Mouse (Mus musculus): Measurements from ENCODE around the gene Mlh1. TPM values are rescaled to one million over a fixed set of nuclear protein-coding genes. Genes with fewer than 3 reads are reported as not detected.

Gene Mlh1
- polyA plus RNA-seq, 1 experiment from 2014 or later, result 38.5 TPM

DNA sequence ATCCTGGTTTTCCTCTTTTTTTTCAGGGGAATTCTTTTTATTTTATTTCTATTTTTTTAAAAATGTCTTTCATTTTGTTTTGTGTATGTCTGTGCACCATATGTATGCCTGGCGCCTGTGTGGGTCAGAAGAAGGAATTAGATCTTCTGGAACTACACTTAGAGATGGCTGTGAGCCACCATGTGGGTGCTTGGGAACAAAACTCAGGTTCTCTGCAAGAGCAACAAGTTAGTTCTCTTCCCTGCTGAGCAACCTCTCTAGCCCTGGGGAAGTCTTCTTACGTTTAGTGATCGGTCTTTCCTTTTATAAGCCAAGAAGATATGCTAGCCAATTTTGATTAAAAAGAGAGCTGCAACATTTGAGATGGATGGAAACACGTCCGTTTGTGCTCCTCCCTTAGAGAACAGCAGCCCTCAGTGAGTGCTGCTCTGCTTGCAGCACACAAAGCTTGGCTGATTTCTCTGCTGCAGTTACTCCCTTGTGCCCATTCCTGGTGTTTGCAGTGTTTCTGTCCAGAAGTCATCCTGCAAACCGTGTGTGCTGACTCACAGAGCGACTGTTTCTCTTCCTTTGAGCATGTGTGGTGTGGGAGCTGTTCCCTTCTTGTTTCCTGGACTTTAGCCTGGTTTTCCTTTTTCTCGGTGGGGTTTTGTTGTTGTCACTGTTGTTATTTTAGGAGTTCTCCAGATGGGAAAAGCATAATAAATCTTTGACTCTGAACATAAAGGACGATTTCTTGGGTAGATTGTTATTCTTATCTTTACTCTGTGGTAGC, 66.8 kb downstream of the Mlh1 start:
- Histone ChIP-seq H3K9me3 (ENCODE audit: control insufficient read depth, low read length) (no peaks in the 10 kb centered on the region), H3K27me3 (ENCODE audit: control insufficient read depth, insufficient read depth, low read length) (no peaks in the 10 kb centered on the region)

DNA sequence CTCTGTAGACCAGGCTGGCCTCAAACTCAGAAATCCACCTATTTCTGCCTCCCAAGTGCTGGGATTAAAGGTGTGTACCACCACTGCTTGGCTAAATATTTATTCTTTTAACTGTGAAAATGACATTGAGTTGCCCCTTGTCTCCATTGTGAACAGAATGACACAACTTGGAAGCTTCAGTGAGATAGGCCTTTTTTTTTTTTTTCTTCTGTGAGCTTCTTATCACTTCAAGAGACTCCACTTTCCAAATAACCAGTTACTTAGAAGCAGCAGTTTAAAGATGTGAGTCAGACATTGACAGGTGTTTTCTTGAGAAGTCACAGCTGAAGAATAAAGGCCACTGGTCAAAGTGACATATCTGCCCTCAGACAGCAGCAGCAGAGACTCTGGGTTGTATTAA, 71.4 kb downstream of the Mlh1 start:
- ATAC-seq (ENCODE audit: low FRiP score) (no peak), DNase-seq (ENCODE audit: low spot score) (no peak)
- Histone ChIP-seq H3K9ac (ENCODE audit: low read depth, low read length) (no peak overlapping the region), H3K27ac (ENCODE audit: low read depth, low read length) (no peak overlapping the region), H3K36me3 (ENCODE audit: control insufficient read depth, insufficient read depth, low read length) (no peaks in the 10 kb centered on the region), H3K4me1 (replicated peaks; ENCODE audit: control insufficient read depth, insufficient read depth, low read length) (no peaks in the 10 kb centered on the region), H3K4me3 (ENCODE audit: low read depth, low read length) (no peak overlapping the region), H3K4me2 (replicated peaks; ENCODE audit: low read depth, low read length) (no peak overlapping the region), H3K9me3 (ENCODE audit: control insufficient read depth, low read length) (no peaks in the 10 kb centered on the region), H3K27me3 (ENCODE audit: control insufficient read depth, insufficient read depth, low read length) (no peaks in the 10 kb centered on the region)

More for the DNA sequence above, 66.8 kb downstream of the Mlh1 start:
- Histone ChIP-seq H3K4me3 (ENCODE audit: low read depth, low read length) (no peak overlapping the region), H3K4me2 (replicated peaks; ENCODE audit: low read depth, low read length) (no peak overlapping the region), H3K9ac (ENCODE audit: low read depth, low read length) (no peak overlapping the region), H3K4me1 (replicated peaks; ENCODE audit: control insufficient read depth, insufficient read depth, low read length) (no peaks in the 10 kb centered on the region), H3K36me3 (ENCODE audit: control insufficient read depth, insufficient read depth, low read length) (0 out of 2 replicates have a peak, but pooled peaks cover 2% of the 10 kb centered on the region), H3K27ac (ENCODE audit: low read depth, low read length) (no peak overlapping the region)
- ATAC-seq (ENCODE audit: low FRiP score) (no peak), DNase-seq (ENCODE audit: low spot score) (no peak)
- WGBS, result 77% methylated on average over 9 of the region's 9 CpGs

DNA sequence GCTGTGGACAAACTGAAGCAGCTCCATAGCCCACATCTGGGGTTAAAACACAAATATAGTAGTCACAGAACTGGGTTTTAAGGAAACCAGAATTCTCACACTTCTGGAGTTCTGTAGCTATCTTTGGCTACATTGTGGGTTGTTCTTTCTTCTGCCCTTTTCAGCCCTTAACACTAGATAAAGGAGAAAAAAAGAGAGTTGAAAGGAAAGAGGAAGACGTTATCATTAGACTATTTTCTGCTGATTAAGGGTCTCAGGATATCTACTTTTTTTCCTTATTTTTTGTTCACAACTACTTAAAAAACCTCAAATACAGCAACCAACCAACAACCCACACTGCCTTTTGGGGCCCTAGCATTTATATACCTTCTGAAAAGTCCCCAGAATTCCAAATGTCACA, 73.3 kb downstream of the Mlh1 start:
- H3K27me3 ChIP-seq (ENCODE audit: control insufficient read depth, insufficient read depth, low read length), result no peaks in the 10 kb centered on the region
- no peaks in the 10 kb centered on the region for H3K4me1 ChIP-seq (replicated peaks; ENCODE audit: control insufficient read depth, insufficient read depth, low read length)
- no peak for ATAC-seq (ENCODE audit: low FRiP score)
- no peaks in the 10 kb centered on the region for H3K36me3 ChIP-seq (ENCODE audit: control insufficient read depth, insufficient read depth, low read length)
- no peak for DNase-seq (ENCODE audit: low spot score)
- WGBS, result 88% methylated on average over 1 of the region's 1 CpGs
- no peak overlapping the region for H3K4me2 ChIP-seq (replicated peaks; ENCODE audit: low read depth, low read length)
- no peaks in the 10 kb centered on the region for H3K9me3 ChIP-seq (ENCODE audit: control insufficient read depth, low read length)
- no peak overlapping the region for H3K4me3 ChIP-seq (ENCODE audit: low read depth, low read length)
- H3K27ac ChIP-seq (ENCODE audit: low read depth, low read length), result no peak overlapping the region
- H3K9ac ChIP-seq (ENCODE audit: low read depth, low read length), result no peak overlapping the region

DNA sequence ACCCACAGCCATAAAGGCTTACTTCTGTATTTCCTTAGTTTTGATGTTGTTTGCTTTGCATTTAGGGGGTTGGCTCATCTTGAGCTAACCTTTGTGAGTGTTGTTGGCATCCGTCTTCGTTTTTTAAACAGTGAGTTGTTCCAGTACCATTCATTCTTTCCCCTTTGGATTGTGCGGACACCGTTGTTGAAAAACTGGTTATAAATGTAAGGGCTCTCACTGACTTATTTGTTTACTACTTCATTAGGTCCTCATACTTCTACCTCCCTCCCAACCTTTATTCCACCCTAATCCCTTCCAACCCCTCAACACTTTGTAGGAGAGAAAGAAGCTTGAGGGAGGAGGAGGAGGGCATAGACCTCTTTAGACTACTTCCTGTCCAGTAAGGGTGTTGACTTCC, 73.9 kb downstream of the Mlh1 start:
- Histone ChIP-seq H3K9ac (ENCODE audit: low read depth, low read length) (no peak overlapping the region), H3K27me3 (ENCODE audit: control insufficient read depth, insufficient read depth, low read length) (no peaks in the 10 kb centered on the region), H3K4me2 (replicated peaks; ENCODE audit: low read depth, low read length) (no peak overlapping the region), H3K4me3 (ENCODE audit: low read depth, low read length) (no peak overlapping the region), H3K27ac (ENCODE audit: low read depth, low read length) (no peak overlapping the region), H3K4me1 (replicated peaks; ENCODE audit: control insufficient read depth, insufficient read depth, low read length) (no peaks in the 10 kb centered on the region), H3K9me3 (ENCODE audit: control insufficient read depth, low read length) (no peaks in the 10 kb centered on the region), H3K36me3 (ENCODE audit: control insufficient read depth, insufficient read depth, low read length) (no peaks in the 10 kb centered on the region)
- ATAC-seq (ENCODE audit: low FRiP score) (no peak), DNase-seq (ENCODE audit: low spot score) (no peak)
- WGBS, result 96% methylated on average over 4 of the region's 4 CpGs

DNA sequence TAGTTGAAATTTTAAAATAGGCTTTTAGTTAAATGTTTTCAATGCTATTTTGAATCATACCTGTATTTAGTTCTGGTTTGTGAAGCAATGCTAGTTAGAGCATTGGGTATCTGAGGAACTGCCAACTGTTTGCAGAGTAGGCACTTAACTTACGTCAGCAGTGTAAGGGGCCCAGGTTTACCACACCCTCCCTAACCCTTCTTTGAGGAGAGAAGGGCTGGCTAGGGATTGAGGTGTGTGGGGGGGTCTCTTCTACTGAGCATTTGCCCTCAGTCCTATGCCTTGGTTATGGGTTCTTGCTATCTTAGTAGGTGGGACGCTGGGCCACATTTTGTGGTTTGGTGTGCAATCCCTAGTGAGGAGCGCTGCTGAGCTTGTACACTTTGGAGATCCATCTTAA, 74.5 kb downstream of the Mlh1 start:
- Histone ChIP-seq H3K27ac (ENCODE audit: low read depth, low read length) (no peak overlapping the region), H3K9ac (ENCODE audit: low read depth, low read length) (no peak overlapping the region), H3K4me2 (replicated peaks; ENCODE audit: low read depth, low read length) (no peak overlapping the region), H3K4me3 (ENCODE audit: low read depth, low read length) (no peak overlapping the region), H3K27me3 (ENCODE audit: control insufficient read depth, insufficient read depth, low read length) (no peaks in the 10 kb centered on the region), H3K9me3 (ENCODE audit: control insufficient read depth, low read length) (no peaks in the 10 kb centered on the region), H3K36me3 (ENCODE audit: control insufficient read depth, insufficient read depth, low read length) (no peaks in the 10 kb centered on the region), H3K4me1 (replicated peaks; ENCODE audit: control insufficient read depth, insufficient read depth, low read length) (no peaks in the 10 kb centered on the region)
- WGBS, result 91% methylated on average over 3 of the region's 3 CpGs
- no peak for DNase-seq (ENCODE audit: low spot score)
- ATAC-seq (ENCODE audit: low FRiP score), result no peak

DNA sequence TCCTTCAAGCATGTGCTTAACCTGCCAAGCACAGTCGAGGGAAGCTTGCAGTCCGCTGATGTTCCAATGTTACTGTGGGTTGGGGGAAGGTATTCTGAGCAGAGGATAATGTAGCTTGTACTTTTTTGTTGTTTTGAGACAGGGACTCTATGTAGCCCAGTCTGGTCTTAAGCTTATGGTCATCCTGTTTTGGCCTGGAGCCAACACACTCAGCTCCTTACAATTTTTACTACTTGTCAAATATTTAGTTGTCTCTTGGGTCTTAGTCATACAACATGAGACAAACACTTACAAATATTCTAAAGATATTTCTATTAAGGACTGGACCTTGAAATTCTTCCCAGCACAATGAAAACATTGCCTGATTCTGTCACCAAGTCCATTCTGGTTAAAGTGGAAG, 78.4 kb downstream of the Mlh1 start:
- H3K36me3 ChIP-seq (ENCODE audit: control insufficient read depth, insufficient read depth, low read length), result no peaks in the 10 kb centered on the region
- WGBS, result 97% methylated on average over 2 of the region's 2 CpGs
- no peak overlapping the region for H3K4me3 ChIP-seq (ENCODE audit: low read depth, low read length)
- H3K9ac ChIP-seq (ENCODE audit: low read depth, low read length), result no peak overlapping the region
- no peak overlapping the region for H3K4me2 ChIP-seq (replicated peaks; ENCODE audit: low read depth, low read length)
- H3K9me3 ChIP-seq (ENCODE audit: control insufficient read depth, low read length), result no peaks in the 10 kb centered on the region
- H3K27me3 ChIP-seq (ENCODE audit: control insufficient read depth, insufficient read depth, low read length), result no peaks in the 10 kb centered on the region
- DNase-seq (ENCODE audit: low spot score), result no peak
- no peak overlapping the region for H3K27ac ChIP-seq (ENCODE audit: low read depth, low read length)
- ATAC-seq (ENCODE audit: low FRiP score), result no peak
- no peaks in the 10 kb centered on the region for H3K4me1 ChIP-seq (replicated peaks; ENCODE audit: control insufficient read depth, insufficient read depth, low read length)

DNA sequence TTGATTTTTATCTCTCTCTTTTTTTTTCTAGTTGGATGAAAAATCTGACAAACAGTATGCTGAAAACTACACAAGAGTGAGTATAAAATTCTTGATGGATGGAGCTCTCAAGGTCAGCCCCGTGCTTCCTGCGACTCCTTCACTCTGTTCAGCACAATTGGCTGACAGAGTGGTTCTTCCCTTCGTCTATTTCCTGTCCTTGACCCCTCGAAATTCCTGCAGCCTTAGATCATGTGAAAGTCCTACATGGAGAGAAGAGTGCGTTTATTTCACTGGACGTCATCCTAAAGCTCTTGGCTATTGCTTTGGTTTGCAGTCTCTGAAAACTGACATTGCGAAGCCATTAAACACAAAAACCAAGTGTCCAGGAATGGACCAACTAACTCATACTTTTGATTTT, 82.9 kb downstream of the Mlh1 start:
- Histone ChIP-seq H3K9me3 (ENCODE audit: control insufficient read depth, low read length) (no peaks in the 10 kb centered on the region), H3K4me3 (ENCODE audit: low read depth, low read length) (no peak overlapping the region), H3K27ac (ENCODE audit: low read depth, low read length) (no peak overlapping the region), H3K27me3 (ENCODE audit: control insufficient read depth, insufficient read depth, low read length) (no peaks in the 10 kb centered on the region), H3K9ac (ENCODE audit: low read depth, low read length) (no peak overlapping the region), H3K4me1 (replicated peaks; ENCODE audit: control insufficient read depth, insufficient read depth, low read length) (no peaks in the 10 kb centered on the region), H3K4me2 (replicated peaks; ENCODE audit: low read depth, low read length) (no peak overlapping the region), H3K36me3 (ENCODE audit: control insufficient read depth, insufficient read depth, low read length) (no peaks in the 10 kb centered on the region)
- WGBS, result 90% methylated on average over 7 of the region's 7 CpGs
- ATAC-seq (ENCODE audit: low FRiP score), result no peak
- DNase-seq (ENCODE audit: low spot score), result no peak

DNA sequence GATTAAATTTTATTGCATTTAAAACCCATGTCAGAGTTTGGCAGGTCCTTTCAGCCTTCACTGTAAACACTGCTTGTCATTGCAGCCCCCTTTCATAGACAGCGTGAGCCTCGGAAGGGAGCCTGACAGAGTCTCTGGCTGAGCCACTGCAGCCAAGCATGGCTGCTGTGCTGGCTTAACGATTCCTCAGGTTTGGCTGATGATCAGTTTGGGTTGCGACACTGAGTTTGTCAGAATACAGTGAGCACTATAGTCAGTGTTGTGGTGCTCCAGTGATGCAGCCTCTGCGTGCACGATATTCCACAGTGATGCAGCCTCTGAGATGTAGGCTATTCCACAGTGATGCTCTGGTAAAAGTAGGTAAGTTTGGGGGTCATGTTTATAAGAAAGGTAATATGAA, 84.7 kb downstream of the Mlh1 start:
- no peak overlapping the region for H3K27ac ChIP-seq (ENCODE audit: low read depth, low read length)
- WGBS, result 85% methylated on average over 6 of the region's 6 CpGs
- H3K4me3 ChIP-seq (ENCODE audit: low read depth, low read length), result no peak overlapping the region
- no peak overlapping the region for H3K4me2 ChIP-seq (replicated peaks; ENCODE audit: low read depth, low read length)
- H3K27me3 ChIP-seq (ENCODE audit: control insufficient read depth, insufficient read depth, low read length), result no peaks in the 10 kb centered on the region
- H3K4me1 ChIP-seq (replicated peaks; ENCODE audit: control insufficient read depth, insufficient read depth, low read length), result no peaks in the 10 kb centered on the region
- no peak for ATAC-seq (ENCODE audit: low FRiP score)
- no peak for DNase-seq (ENCODE audit: low spot score)
- H3K9ac ChIP-seq (ENCODE audit: low read depth, low read length), result no peak overlapping the region
- H3K9me3 ChIP-seq (ENCODE audit: control insufficient read depth, low read length), result no peaks in the 10 kb centered on the region
- H3K36me3 ChIP-seq (ENCODE audit: control insufficient read depth, insufficient read depth, low read length), result no peaks in the 10 kb centered on the region

DNA sequence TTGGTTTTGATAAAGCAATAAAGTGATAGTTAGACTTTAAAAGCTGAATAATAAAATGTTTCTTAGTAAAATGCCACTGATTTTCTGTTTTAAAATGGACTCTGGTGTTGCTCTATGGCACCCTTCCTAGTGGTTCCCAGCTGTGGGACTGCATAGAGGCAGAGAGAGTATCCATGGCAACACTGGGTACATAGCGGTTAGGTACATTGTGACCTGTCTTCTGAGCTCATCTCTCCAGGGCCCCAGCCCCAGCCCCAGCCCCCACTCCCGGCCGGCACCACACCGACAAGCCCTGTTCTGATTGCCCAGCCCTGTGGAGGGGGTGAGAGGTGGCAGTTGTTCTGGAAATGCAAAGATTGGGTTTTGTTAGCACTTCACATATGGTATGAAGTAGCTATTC, 86.7 kb downstream of the Mlh1 start:
- WGBS, result 30% methylated on average over 4 of the region's 4 CpGs
- no peaks in the 10 kb centered on the region for H3K36me3 ChIP-seq (ENCODE audit: control insufficient read depth, insufficient read depth, low read length)

More for the DNA sequence above, 86.7 kb downstream of the Mlh1 start:
- peak; percentile 84 for ATAC-seq (ENCODE audit: low FRiP score)
- Histone ChIP-seq H3K4me3 (ENCODE audit: low read depth, low read length) (no peak overlapping the region), H3K27me3 (ENCODE audit: control insufficient read depth, insufficient read depth, low read length) (no peaks in the 10 kb centered on the region), H3K4me2 (replicated peaks; ENCODE audit: low read depth, low read length) (no peak overlapping the region), H3K9ac (ENCODE audit: low read depth, low read length) (no peak overlapping the region), H3K4me1 (replicated peaks; ENCODE audit: control insufficient read depth, insufficient read depth, low read length) (no peaks in the 10 kb centered on the region), H3K9me3 (ENCODE audit: control insufficient read depth, low read length) (no peaks in the 10 kb centered on the region), H3K27ac (ENCODE audit: low read depth, low read length) (no peak overlapping the region)
- no peak for DNase-seq (ENCODE audit: low spot score)
